Mouse (Mus musculus) hindbrain, embryonic 12.5 days (tissue): ENCODE measurements around the gene Slc13a2. TPM values are rescaled to one million over a fixed set of nuclear protein-coding genes. Genes with fewer than 3 reads are reported as not detected.

Experiments used
- ATAC-seq: fragments of 200-750 bp; cut with Nextera tagmentation; 2 replicates; pipeline ENCODE4 v1.8.0; 2017; ENCODE audit warnings: moderate TSS enrichment; ENCODE audit not compliant: low FRiP score
- H3K27ac ChIP-seq: fragments of 300-500 bp; sonication (generic); 2 replicates; pipeline ENCODE4 v1.5.1; 2016; ENCODE audit warnings: mild to moderate bottlenecking
- H3K27me3 ChIP-seq: fragments of 300-500 bp; sonication (generic); 2 replicates; pipeline ENCODE4 v1.6.1; 2016; ENCODE audit warnings: mild to moderate bottlenecking
- H3K36me3 ChIP-seq: fragments of 300-500 bp; sonication (generic); 2 replicates; pipeline ENCODE4 v1.6.1; 2016; ENCODE audit warnings: mild to moderate bottlenecking
- H3K4me1 ChIP-seq: fragments of 300-500 bp; sonication (generic); 2 replicates; pipeline ENCODE4 v1.6.1; 2016
- H3K4me2 ChIP-seq: fragments of 300-500 bp; sonication (generic); replicated peaks from 2 replicates; pipeline ENCODE4 v1.6.1; 2016; ENCODE audit warnings: mild to moderate bottlenecking
- H3K4me3 ChIP-seq: fragments of 300-500 bp; sonication (generic); 2 replicates; pipeline ENCODE4 v1.5.1; 2016; ENCODE audit warnings: mild to moderate bottlenecking
- H3K9ac ChIP-seq: fragments of 300-500 bp; sonication (generic); 2 replicates; pipeline ENCODE4 v1.6.1; 2016; ENCODE audit warnings: mild to moderate bottlenecking, moderate library complexity
- H3K9me3 ChIP-seq: fragments of 300-500 bp; sonication (generic); replicated peaks from 2 replicates; pipeline ENCODE4 v1.6.1; 2016; ENCODE audit warnings: mild to moderate bottlenecking
- WGBS: fragments of 180-500 bp; shearing (Covaris S2); methylation state at CpG from one replicate; pipeline ENCODE4 v1.1.7; 2016; 5-methylcytosine and 5-hydroxymethylcytosine counted together
- polyA plus RNA-seq: library from polyadenylated mRNA; unstranded; fragments of >200 nt; fragmentation: Nextera tagmentation; extraction: Ambion mirVana; gene quantifications from 2 replicates; pipeline ENCODE4 v1.2.1, GENCODE M21; 2016

Gene Slc13a2
- polyA plus RNA-seq, 1 experiment from 2014 or later: not detected

GRCm38 (mm10) chr11:78408256-78409240 is 13.5 kb downstream of the Slc13a2 start:
- no peaks in the 10 kb centered on the region for H3K4me1 ChIP-seq
- no peaks in the 10 kb centered on the region for H3K9me3 ChIP-seq
- no peaks in the 10 kb centered on the region for H3K36me3 ChIP-seq
- no peak for ATAC-seq
- no peak overlapping the region for H3K4me2 ChIP-seq
- 83% methylated on average over 9 of the region's 9 CpGs for WGBS
- no peak overlapping the region for H3K27ac ChIP-seq
- H3K27me3 ChIP-seq: no peaks in the 10 kb centered on the region
- no peak overlapping the region for H3K9ac ChIP-seq
- H3K4me3 ChIP-seq: no peak overlapping the region

- no peaks in the 10 kb centered on the region for H3K36me3 ChIP-seq
- no peaks in the 10 kb centered on the region for H3K9me3 ChIP-seq
- no peak overlapping the region for H3K4me3 ChIP-seq
- no peak overlapping the region for H3K9ac ChIP-seq
- WGBS: 77% methylated on average over 6 of the region's 6 CpGs
- H3K4me2 ChIP-seq: no peak overlapping the region
- no peak for ATAC-seq
- H3K27ac ChIP-seq: no peak overlapping the region
- peaks cover 13% of the 10 kb centered on the region for H3K27me3 ChIP-seq
- peaks cover 3% of the 10 kb centered on the region for H3K4me1 ChIP-seq
Observed at GRCm38 (mm10) chr11:78402062-78402461, 20.0 kb downstream of the Slc13a2 start.

GRCm38 (mm10) chr11:78401469-78401868 is 20.5 kb downstream of the Slc13a2 start:
- 81% methylated on average over 3 of the region's 3 CpGs for WGBS
- Histone ChIP-seq H3K4me1 (peaks cover 7% of the 10 kb centered on the region), H3K4me2 (no peak overlapping the region), H3K9ac (no peak overlapping the region), H3K27ac (no peak overlapping the region), H3K36me3 (no peaks in the 10 kb centered on the region), H3K4me3 (no peak overlapping the region), H3K27me3 (peaks cover 13% of the 10 kb centered on the region), H3K9me3 (no peaks in the 10 kb centered on the region)
- no peak for ATAC-seq

GRCm38 (mm10) chr11:78400936-78401335 is 21.1 kb downstream of the Slc13a2 start:
- Histone ChIP-seq H3K9me3 (no peaks in the 10 kb centered on the region), H3K4me2 (no peak overlapping the region), H3K4me3 (no peak overlapping the region), H3K27ac (no peak overlapping the region), H3K36me3 (no peaks in the 10 kb centered on the region), H3K4me1 (peaks cover 7% of the 10 kb centered on the region), H3K9ac (no peak overlapping the region), H3K27me3 (peaks cover 13% of the 10 kb centered on the region)
- 67% methylated on average over 3 of the region's 3 CpGs for WGBS
- no peak for ATAC-seq

GRCm38 (mm10) chr11:78399680-78400079 is 22.3 kb downstream of the Slc13a2 start:
- no peak for ATAC-seq
- H3K9me3 ChIP-seq: no peaks in the 10 kb centered on the region
- H3K27me3 ChIP-seq: peaks cover 13% of the 10 kb centered on the region
- H3K9ac ChIP-seq: no peak overlapping the region
- H3K4me2 ChIP-seq: no peak overlapping the region
- no peak overlapping the region for H3K27ac ChIP-seq
- H3K4me1 ChIP-seq: peaks cover 7% of the 10 kb centered on the region
- no peak overlapping the region for H3K4me3 ChIP-seq
- no peaks in the 10 kb centered on the region for H3K36me3 ChIP-seq
- 18% methylated on average over 8 of the region's 8 CpGs for WGBS

GRCm38 (mm10) chr11:78398212-78398611 is 23.8 kb downstream of the Slc13a2 start:
- no peak overlapping the region for H3K4me2 ChIP-seq
- peaks cover 7% of the 10 kb centered on the region for H3K4me1 ChIP-seq
- H3K9ac ChIP-seq: no peak overlapping the region
- 49% methylated on average over 6 of the region's 6 CpGs for WGBS
- H3K27me3 ChIP-seq: peaks cover 10% of the 10 kb centered on the region
- H3K27ac ChIP-seq: no peak overlapping the region
- no peaks in the 10 kb centered on the region for H3K9me3 ChIP-seq
- no peak overlapping the region for H3K4me3 ChIP-seq
- no peaks in the 10 kb centered on the region for H3K36me3 ChIP-seq
- 0 out of 2 replicates have a peak, but pooled peaks have one; percentile 35 for ATAC-seq

GRCm38 (mm10) chr11:78397397-78397796 is 24.6 kb downstream of the Slc13a2 start:
- Histone ChIP-seq H3K9ac (peak overlapping the region; percentile 53; the same call in 1 of the 2 replicates), H3K36me3 (no peaks in the 10 kb centered on the region), H3K4me2 (peak overlapping the region; percentile 59), H3K4me1 (peaks cover 7% of the 10 kb centered on the region), H3K27me3 (peaks cover 9% of the 10 kb centered on the region), H3K4me3 (peak overlapping the region; percentile 24), H3K9me3 (no peaks in the 10 kb centered on the region), H3K27ac (0 out of 2 replicates have a peak overlapping the region, but pooled peaks have one; percentile 30)
- 9% methylated on average over 18 of the region's 18 CpGs for WGBS
- peak; percentile 71 for ATAC-seq

- Histone ChIP-seq H3K36me3 (no peaks in the 10 kb centered on the region), H3K4me2 (peak overlapping the region; percentile 59), H3K9ac (peak overlapping the region; percentile 53; the same call in 1 of the 2 replicates), H3K27ac (0 out of 2 replicates have a peak overlapping the region, but pooled peaks have one; percentile 30), H3K4me1 (peaks cover 7% of the 10 kb centered on the region), H3K4me3 (peak overlapping the region; percentile 24), H3K9me3 (no peaks in the 10 kb centered on the region), H3K27me3 (peaks cover 9% of the 10 kb centered on the region)
- 43% methylated on average over 11 of the region's 11 CpGs for WGBS
- ATAC-seq: no peak
Observed at GRCm38 (mm10) chr11:78396950-78397349, 25.1 kb downstream of the Slc13a2 start.

GRCm38 (mm10) chr11:78392728-78393127 is 29.3 kb downstream of the Slc13a2 start:
- Histone ChIP-seq H3K27ac (no peak overlapping the region), H3K4me1 (peaks cover 7% of the 10 kb centered on the region), H3K9ac (no peak overlapping the region), H3K27me3 (no peaks in the 10 kb centered on the region), H3K4me3 (no peak overlapping the region), H3K36me3 (no peaks in the 10 kb centered on the region), H3K9me3 (no peaks in the 10 kb centered on the region), H3K4me2 (no peak overlapping the region)
- no peak for ATAC-seq
- 78% methylated on average over 3 of the region's 3 CpGs for WGBS

GRCm38 (mm10) chr11:78386508-78387043 is 35.4 kb downstream of the Slc13a2 start, which contains the start of gene Foxn1:
Gene Foxn1, minus strand, starts transcription at chr11:78386558.
- H3K36me3 ChIP-seq: no peaks in the 10 kb centered on the region
- no peak for ATAC-seq

GRCm38 (mm10) chr11:78385776-78386175 is 36.2 kb downstream of the Slc13a2 start:
- no peak overlapping the region for H3K27ac ChIP-seq
- no peak overlapping the region for H3K4me3 ChIP-seq
- peaks cover 5% of the 10 kb centered on the region; the same call in 1 of the 2 replicates for H3K4me1 ChIP-seq
- H3K4me2 ChIP-seq: no peak overlapping the region
- H3K36me3 ChIP-seq: no peaks in the 10 kb centered on the region
- WGBS: 89% methylated on average over 10 of the region's 10 CpGs
- H3K9ac ChIP-seq: no peak overlapping the region
- H3K9me3 ChIP-seq: no peaks in the 10 kb centered on the region
- no peaks in the 10 kb centered on the region; the same call in 1 of the 2 replicates for H3K27me3 ChIP-seq
- no peak for ATAC-seq

More at GRCm38 (mm10) chr11:78386508-78387043, 35.4 kb downstream of the Slc13a2 start, which contains the start of gene Foxn1:
- peaks cover 5% of the 10 kb centered on the region; the same call in 1 of the 2 replicates for H3K4me1 ChIP-seq
- H3K27me3 ChIP-seq: no peaks in the 10 kb centered on the region; the same call in 1 of the 2 replicates
- no peak within 1 kb of the TSS for H3K4me3 ChIP-seq
- no peak within 1 kb of the TSS for H3K27ac ChIP-seq
- no peak within 1 kb of the TSS for H3K4me2 ChIP-seq
- WGBS: 83% methylated on average over 14 of the region's 14 CpGs
- H3K9me3 ChIP-seq: no peaks in the 10 kb centered on the region
- H3K9ac ChIP-seq: no peak within 1 kb of the TSS

GRCm38 (mm10) chr11:78382701-78383100 is 39.3 kb downstream of the Slc13a2 start:
- Histone ChIP-seq H3K27me3 (no peaks in the 10 kb centered on the region; the same call in 1 of the 2 replicates), H3K36me3 (no peaks in the 10 kb centered on the region), H3K4me1 (peaks cover 5% of the 10 kb centered on the region; the same call in 1 of the 2 replicates), H3K9ac (no peak overlapping the region), H3K4me3 (no peak overlapping the region), H3K4me2 (no peak overlapping the region), H3K9me3 (no peaks in the 10 kb centered on the region), H3K27ac (no peak overlapping the region)
- WGBS: 39% methylated on average over 5 of the region's 5 CpGs
- ATAC-seq: no peak
